Mouse (Mus musculus) right cerebral cortex, postnatal 4 days (tissue): ENCODE results near the gene Rraga.
"Not testable (repeated sequence)": the region's sequence is repeated elsewhere in the genome, so short reads cannot be mapped to it uniquely, and the experiment has no call there.

Source experiments
- DNase-seq: peaks from one replicate; pipeline ENCODE4 v3.0.0-alpha.2; 2022

Rraga gene

DNA sequence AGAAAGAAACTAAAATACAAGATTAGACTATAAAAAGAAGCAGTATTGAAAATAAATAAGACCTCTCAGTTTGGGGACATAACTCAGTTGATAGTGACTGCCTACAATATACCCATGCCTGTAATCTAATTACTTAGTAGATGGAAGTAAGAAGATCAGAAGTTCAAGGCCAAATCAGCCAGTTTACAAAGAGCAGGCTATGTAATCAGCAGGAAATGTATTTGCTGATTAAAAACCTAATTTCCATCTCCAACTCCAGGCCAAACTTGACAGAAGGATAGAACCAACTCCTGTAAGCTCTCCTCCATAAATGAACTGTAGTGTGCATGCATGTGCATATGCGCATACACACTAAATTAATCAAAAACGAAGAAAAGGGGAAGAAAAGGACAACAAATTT, 15.8 kb downstream of the Rraga start:
- DNase-seq, result no peak

DNA sequence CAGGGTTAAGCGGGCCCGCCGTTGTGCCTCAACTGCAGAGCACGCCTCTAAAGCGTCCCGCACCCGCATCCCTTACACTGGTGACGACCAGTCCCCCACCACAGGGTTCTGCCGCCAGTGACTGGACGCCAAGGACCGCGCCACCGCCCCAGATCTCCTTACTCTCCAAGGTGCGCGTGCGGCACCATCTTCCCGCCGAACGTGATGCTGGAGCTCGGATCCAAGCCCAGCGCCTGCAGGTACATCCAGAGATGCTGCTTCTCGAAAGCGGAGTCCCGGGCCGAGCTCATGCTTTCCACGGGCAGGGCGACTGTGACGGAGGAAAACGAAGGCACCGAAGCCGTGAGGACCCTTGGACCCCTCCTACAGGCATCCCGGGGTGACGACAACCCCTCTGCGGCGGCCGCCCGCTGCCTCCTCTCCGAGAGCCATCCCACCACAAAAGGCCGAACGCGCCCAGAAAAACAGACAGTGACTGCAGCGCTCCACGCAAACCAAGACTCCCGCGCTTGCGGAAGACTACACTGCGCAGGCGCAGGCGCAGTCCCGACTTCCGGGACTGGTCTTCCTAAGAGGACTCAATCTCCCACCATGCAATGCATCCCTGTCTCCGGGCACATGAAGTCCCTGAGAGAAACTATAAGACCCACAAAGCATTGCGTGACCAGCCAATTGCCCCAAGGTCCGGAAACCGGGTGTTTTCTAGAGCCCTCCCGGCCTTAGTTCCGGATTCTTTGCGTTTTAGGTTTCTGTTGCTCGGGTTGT, 36.2 kb downstream of the Rraga start, which contains the start of gene Haus6:
Gene Haus6 (minus strand): TSS at position 532 of the 765 bp plus-strand sequence.
- DNase-seq, result peak; percentile 84

DNA sequence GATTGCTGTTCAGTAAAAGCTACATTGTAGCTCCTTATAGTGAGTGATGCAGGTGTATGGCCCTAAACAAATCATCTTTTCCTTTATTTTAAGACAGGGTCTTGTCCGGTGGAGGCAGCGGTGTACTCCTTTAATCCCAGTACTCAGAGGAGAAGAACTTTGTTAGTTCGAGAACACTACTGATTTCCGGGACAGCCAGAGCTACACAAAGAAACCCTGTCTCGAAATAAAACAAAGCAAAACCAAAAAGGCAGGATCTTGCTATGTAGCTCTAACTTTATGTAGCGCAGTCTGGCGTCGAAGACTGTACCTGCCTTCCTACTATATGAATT, 36.8 kb downstream of the Rraga start:
- DNase-seq, result no peak

DNA sequence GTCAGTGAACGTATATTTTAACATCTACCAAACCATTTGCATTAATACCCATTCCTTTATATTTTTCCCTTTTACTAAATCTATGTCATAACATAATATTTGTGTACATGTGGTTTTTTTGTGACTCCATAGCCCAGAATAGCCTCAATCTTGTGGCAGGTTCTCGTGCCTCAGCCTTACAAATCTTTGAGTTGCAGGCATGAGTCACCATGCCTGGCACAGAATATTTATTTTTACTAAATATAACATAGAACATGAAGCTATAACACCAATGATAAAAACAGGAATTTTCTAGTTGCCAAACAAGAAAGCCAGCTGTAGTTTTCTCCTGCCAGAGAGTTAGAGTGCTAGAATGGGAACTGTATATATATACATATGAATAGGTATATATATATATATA, 45.0 kb downstream of the Rraga start:
- no peak for DNase-seq

DNA sequence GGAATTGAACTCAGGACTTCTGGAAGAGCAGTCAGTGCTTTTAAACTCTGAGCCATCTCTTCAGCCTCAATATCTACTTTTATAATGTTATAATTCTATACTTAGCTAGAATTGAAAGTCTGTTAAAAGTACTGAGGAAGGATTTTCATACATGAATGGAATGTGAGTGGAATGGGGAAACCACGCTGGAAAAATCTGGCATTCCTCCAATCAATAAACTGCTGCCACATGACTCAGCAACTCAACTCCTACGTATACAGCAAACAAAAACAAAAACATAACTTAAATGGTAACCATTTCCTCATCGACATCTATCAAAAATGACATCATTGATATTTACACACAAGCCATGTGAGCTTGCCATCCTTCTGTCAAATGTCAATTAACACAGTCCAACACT, 46.6 kb downstream of the Rraga start:
- no peak for DNase-seq

DNA sequence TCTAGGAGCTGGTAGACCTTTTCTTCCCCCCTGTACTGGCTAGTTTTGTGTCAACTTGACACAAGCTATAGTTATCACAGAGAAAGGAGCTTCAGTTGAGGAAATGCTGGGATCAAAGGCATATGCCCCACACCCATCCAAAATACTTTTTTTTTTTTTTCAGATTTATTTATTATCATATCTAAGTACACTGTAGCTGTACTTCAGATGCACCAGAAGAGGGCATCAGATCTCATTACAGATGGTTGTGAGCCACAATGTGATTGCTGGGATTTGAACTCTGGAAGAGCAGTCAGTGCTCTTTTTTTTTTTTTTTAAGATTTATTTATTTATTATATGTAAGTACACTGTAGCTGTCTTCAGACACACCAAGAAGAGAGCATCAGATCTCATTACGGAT, 47.1 kb downstream of the Rraga start:
- not testable (repeated sequence) for DNase-seq

DNA sequence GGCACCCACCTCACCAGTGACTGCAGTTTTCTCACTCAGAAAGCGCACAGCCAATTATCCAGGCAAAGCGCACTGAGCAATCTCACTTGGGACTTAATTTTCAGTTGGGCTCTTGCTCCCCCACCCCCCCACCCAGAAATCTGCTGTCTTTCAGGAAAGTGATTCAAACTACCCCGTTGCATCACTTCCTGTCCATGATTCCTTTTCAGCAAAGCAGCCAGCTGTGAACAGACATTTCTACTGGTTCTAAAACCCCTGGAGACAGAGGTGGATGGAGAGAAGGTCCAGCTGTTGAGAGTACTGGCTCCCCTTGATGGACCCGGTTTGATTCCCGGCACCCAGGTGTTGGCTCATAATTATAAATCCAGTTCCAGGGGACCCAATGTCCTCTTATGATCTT, 50.0 kb downstream of the Rraga start:
- DNase-seq, result no peak

DNA sequence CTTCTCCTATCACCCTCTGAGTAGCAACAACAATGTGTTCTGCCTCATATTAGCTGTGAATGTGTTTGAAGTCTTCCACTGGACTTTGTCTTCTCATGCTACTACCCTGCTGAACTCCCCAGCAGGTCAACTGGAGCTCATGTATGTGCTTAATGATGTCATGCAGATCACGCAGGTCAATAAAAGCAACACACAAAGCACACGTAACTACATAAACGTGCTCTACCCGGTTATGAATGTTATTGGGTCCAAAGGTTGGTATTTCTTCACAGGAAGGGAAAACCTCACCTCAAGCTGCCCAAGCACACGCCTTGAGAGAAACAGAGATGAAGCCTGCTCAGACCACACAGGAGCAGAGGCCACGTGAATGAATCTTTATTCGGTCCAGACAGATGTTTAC, 51.0 kb downstream of the Rraga start:
- not testable (repeated sequence) for DNase-seq
